Mouse (Mus musculus) CH12.LX (cell line): ENCODE results near the gene Macrod2.

Experiments used
- JUN ChIP-seq: IDR thresholded peaks from 2 replicates; pipeline ENCODE4 v1.6.1; 2011; ENCODE audit warnings: low read depth, mild to moderate bottlenecking, low read length, improper control_type of control experiment, moderate library complexity; ENCODE audit not compliant: insufficient read depth
- POLR2A ChIP-seq: IDR thresholded peaks from 2 replicates; pipeline ENCODE4 v1.6.1; 2011; ENCODE audit warnings: low read depth, mild to moderate bottlenecking, improper control_type of control experiment, low read length

- TF ChIP-seq POLR2A (no peak), JUN (no peak)
Observed at GRCm38 (mm10) chr2:140740511-140740910, 345.4 kb downstream of the Macrod2 start.
